Mouse (Mus musculus): Measurements from ENCODE around the gene Myh14. TPM values are rescaled to one million over a fixed set of nuclear protein-coding genes. Genes with fewer than 3 reads are reported as not detected.

The Myh14 gene
- polyA plus RNA-seq, 1 experiment from 2014 or later: 33.6 TPM

DNA sequence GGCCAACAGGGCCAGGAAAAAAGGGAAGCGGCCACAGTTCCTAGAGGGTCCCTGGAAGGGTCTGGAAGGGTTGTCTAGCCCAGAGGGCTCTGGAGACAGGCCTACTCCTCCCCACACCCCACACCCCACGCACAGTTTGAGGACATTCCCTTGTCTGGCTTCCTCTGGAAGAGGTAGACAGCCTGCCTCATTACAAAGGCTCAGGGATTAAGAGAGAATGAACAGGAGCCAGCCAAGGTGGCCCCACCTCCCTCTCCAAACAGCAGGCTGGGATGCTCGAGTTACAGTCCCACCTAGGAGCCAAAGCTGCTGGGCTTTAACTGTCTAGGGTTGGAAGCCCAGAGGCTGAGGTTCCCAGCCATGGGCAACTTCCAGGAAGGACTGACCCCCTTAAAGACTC, 8.1 kb downstream of the Myh14 start:
- Histone ChIP-seq H3K9me3 (ENCODE audit: low read depth, low read length) (no peaks in the 10 kb centered on the region), H3K4me3 (ENCODE audit: low read depth, low read length) (no peak overlapping the region), H3K36me3 (ENCODE audit: insufficient read depth) (no peaks in the 10 kb centered on the region), H3K4me1 (ENCODE audit: insufficient read depth) (no peaks in the 10 kb centered on the region), H3K27ac (ENCODE audit: low read depth) (peak overlapping the region; percentile 95), H3K9ac (no peak overlapping the region), H3K27me3 (ENCODE audit: insufficient read depth, low read length) (no peaks in the 10 kb centered on the region), H3K4me2 (peak overlapping the region; percentile 42)
- 17% methylated on average over 3 of the region's 3 CpGs for WGBS
- peak; percentile 65 for ATAC-seq (ENCODE audit: insufficient read depth)
- peak; percentile 31 for DNase-seq
- no peak for TF ChIP-seq CTCF (IDR thresholded peaks at IDR 0.05; ENCODE audit: low read depth)

DNA sequence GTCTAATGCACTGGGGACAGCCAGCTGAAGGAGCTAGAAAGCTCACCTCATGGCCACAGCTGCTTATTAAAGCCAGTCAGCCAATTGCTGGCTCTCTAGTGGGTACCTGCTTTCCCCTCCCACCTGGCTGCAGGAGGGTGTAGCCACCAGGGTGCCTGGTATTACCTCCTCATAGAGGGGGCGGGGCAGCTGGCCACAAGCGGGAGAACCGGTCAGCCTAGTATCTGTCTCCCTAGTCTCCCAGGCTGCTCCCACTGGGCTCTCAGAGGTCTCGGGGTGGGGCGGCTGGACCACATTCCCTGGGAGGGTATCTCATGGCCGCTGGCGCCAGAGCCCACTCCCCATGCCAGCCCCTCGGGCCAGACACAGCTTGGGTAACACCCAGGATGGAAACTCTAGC, 8.5 kb downstream of the Myh14 start:
- Histone ChIP-seq H3K9me3 (ENCODE audit: low read depth, low read length) (no peaks in the 10 kb centered on the region), H3K4me2 (peak overlapping the region; percentile 42), H3K4me1 (ENCODE audit: insufficient read depth) (no peaks in the 10 kb centered on the region), H3K27me3 (ENCODE audit: insufficient read depth, low read length) (no peaks in the 10 kb centered on the region), H3K9ac (no peak overlapping the region), H3K36me3 (ENCODE audit: insufficient read depth) (no peaks in the 10 kb centered on the region), H3K4me3 (ENCODE audit: low read depth, low read length) (no peak overlapping the region), H3K27ac (ENCODE audit: low read depth) (peak overlapping the region; percentile 95)
- TF ChIP-seq CTCF (IDR thresholded peaks at IDR 0.05; ENCODE audit: low read depth): no peak
- WGBS: 7% methylated on average over 8 of the region's 8 CpGs
- DNase-seq: peak; percentile 75
- peak; percentile 91 for ATAC-seq (ENCODE audit: insufficient read depth)

DNA sequence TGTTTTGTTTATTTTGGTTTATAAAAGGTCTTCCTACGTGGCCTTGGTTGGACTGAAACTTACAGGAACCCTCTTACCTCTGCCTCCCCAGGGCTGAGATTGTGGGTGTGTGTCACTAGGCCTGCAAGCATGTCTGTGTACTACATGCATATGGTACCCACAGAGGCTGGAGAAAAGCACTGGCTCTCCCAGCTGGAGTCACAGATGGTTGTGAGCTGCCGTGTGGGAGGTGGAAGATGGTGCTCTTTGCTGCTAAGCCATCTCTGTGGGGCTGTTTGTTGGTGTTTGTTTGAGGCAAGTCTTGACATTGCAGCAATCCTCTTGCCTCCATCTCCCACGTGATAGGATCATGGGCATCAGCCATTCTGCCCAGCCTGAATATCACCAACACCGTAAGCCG, 9.4 kb downstream of the Myh14 start:
- H3K27ac ChIP-seq (ENCODE audit: low read depth): no peak overlapping the region
- ATAC-seq (ENCODE audit: insufficient read depth): no peak
- 71% methylated on average over 5 of the region's 5 CpGs for WGBS

GRCm38 (mm10) chr7:44655504-44655903, 15.1 kb downstream of the Myh14 start:
- Histone ChIP-seq H3K4me2 (no peak overlapping the region), H3K36me3 (ENCODE audit: insufficient read depth) (peaks cover 3% of the 10 kb centered on the region; the same call in 1 of the 2 replicates), H3K4me1 (ENCODE audit: insufficient read depth) (no peaks in the 10 kb centered on the region), H3K27ac (ENCODE audit: low read depth) (no peak overlapping the region), H3K9me3 (ENCODE audit: low read depth, low read length) (no peaks in the 10 kb centered on the region), H3K4me3 (ENCODE audit: low read depth, low read length) (no peak overlapping the region), H3K27me3 (ENCODE audit: insufficient read depth, low read length) (no peaks in the 10 kb centered on the region), H3K9ac (no peak overlapping the region)
- peak; percentile 75 for TF ChIP-seq CTCF (IDR thresholded peaks at IDR 0.05; ENCODE audit: low read depth)
- ATAC-seq (ENCODE audit: insufficient read depth): no peak
- peak; percentile 73 for DNase-seq
- WGBS: 13% methylated on average over 8 of the region's 8 CpGs

More for the DNA sequence above, 9.4 kb downstream of the Myh14 start:
- Histone ChIP-seq H3K4me1 (ENCODE audit: insufficient read depth) (no peaks in the 10 kb centered on the region), H3K27me3 (ENCODE audit: insufficient read depth, low read length) (no peaks in the 10 kb centered on the region), H3K9ac (no peak overlapping the region), H3K4me2 (no peak overlapping the region), H3K36me3 (ENCODE audit: insufficient read depth) (no peaks in the 10 kb centered on the region), H3K9me3 (ENCODE audit: low read depth, low read length) (no peaks in the 10 kb centered on the region), H3K4me3 (ENCODE audit: low read depth, low read length) (no peak overlapping the region)
- TF ChIP-seq CTCF (IDR thresholded peaks at IDR 0.05; ENCODE audit: low read depth): no peak
- DNase-seq: no peak

- no peak for DNase-seq
- H3K4me3 ChIP-seq (ENCODE audit: low read depth, low read length): no peak overlapping the region
Measured at GRCm38 (mm10) chr7:44653773-44654172, 16.9 kb downstream of the Myh14 start.

GRCm38 (mm10) chr7:44651416-44651815, 19.2 kb downstream of the Myh14 start:
- no peaks in the 10 kb centered on the region for H3K27me3 ChIP-seq (ENCODE audit: insufficient read depth, low read length)
- 62% methylated on average over 7 of the region's 7 CpGs for WGBS
- H3K4me3 ChIP-seq (ENCODE audit: low read depth, low read length): no peak overlapping the region
- H3K9ac ChIP-seq: no peak overlapping the region
- peaks cover 3% of the 10 kb centered on the region; the same call in 1 of the 2 replicates for H3K36me3 ChIP-seq (ENCODE audit: insufficient read depth)
- H3K4me1 ChIP-seq (ENCODE audit: insufficient read depth): no peaks in the 10 kb centered on the region
- no peak for TF ChIP-seq CTCF (IDR thresholded peaks at IDR 0.05; ENCODE audit: low read depth)
- no peak overlapping the region for H3K27ac ChIP-seq (ENCODE audit: low read depth)
- no peak for ATAC-seq (ENCODE audit: insufficient read depth)
- H3K9me3 ChIP-seq (ENCODE audit: low read depth, low read length): no peaks in the 10 kb centered on the region
- no peak for DNase-seq
- no peak overlapping the region for H3K4me2 ChIP-seq

More at GRCm38 (mm10) chr7:44653773-44654172, 16.9 kb downstream of the Myh14 start:
- TF ChIP-seq CTCF (IDR thresholded peaks at IDR 0.05; ENCODE audit: low read depth): peak; percentile 31; the same call in 1 of the 2 replicates
- H3K9me3 ChIP-seq (ENCODE audit: low read depth, low read length): no peaks in the 10 kb centered on the region
- peaks cover 3% of the 10 kb centered on the region; the same call in 1 of the 2 replicates for H3K36me3 ChIP-seq (ENCODE audit: insufficient read depth)
- no peak overlapping the region for H3K27ac ChIP-seq (ENCODE audit: low read depth)
- H3K4me2 ChIP-seq: no peak overlapping the region
- no peaks in the 10 kb centered on the region for H3K27me3 ChIP-seq (ENCODE audit: insufficient read depth, low read length)
- no peaks in the 10 kb centered on the region for H3K4me1 ChIP-seq (ENCODE audit: insufficient read depth)
- 55% methylated on average over 8 of the region's 8 CpGs for WGBS
- ATAC-seq (ENCODE audit: insufficient read depth): no peak
- no peak overlapping the region for H3K9ac ChIP-seq

- H3K4me2 ChIP-seq: no peak overlapping the region
- no peak overlapping the region for H3K9ac ChIP-seq
- no peak overlapping the region for H3K4me3 ChIP-seq (ENCODE audit: low read depth, low read length)
- DNase-seq (peak; percentile 82), ATAC-seq (ENCODE audit: insufficient read depth) (no peak)
- whole genome bisulfite sequencing: 7% methylated on average over 4 of the region's 4 CpGs
- TF ChIP-seq CTCF (IDR thresholded peaks at IDR 0.05; ENCODE audit: low read depth): peak; percentile 85
- H3K4me1 ChIP-seq (ENCODE audit: insufficient read depth): no peaks in the 10 kb centered on the region
- H3K9me3 ChIP-seq (ENCODE audit: low read depth, low read length): no peaks in the 10 kb centered on the region
- peaks cover 3% of the 10 kb centered on the region; the same call in 1 of the 2 replicates for H3K36me3 ChIP-seq (ENCODE audit: insufficient read depth)
- no peak overlapping the region for H3K27ac ChIP-seq (ENCODE audit: low read depth)
- H3K27me3 ChIP-seq (ENCODE audit: insufficient read depth, low read length): peaks cover 8% of the 10 kb centered on the region
Measured at GRCm38 (mm10) chr7:44649990-44650389, 20.7 kb downstream of the Myh14 start.
